Mouse (Mus musculus): ENCODE measurements around the gene Ggt1.

- no peak for TF ChIP-seq POU5F1 (IDR thresholded peaks at IDR 0.05; ENCODE audit: borderline replicate concordance, low read length)
- no peak for TF ChIP-seq CTCF (conservative IDR thresholded peaks at IDR 0.05; ENCODE audit: low read length)
- TF ChIP-seq NANOG (IDR thresholded peaks at IDR 0.05; ENCODE audit: borderline replicate concordance, low read length) = no peak
Measured at GRCm38 (mm10) chr10:75530322-75530721, 31.1 kb upstream of the Ggt1 start.
